Comparison of ENCODE assay signal across 16 mouse cellular contexts in genomic region chr6:22716144-22716856, GRCm38 (mm10).
A peak's percentile ranks its signal among the peaks of the same experiment; 100 is the strongest.
DNase-seq lines count a peak whose midpoint lies in the region; ATAC-seq and TF ChIP-seq lines count a peak whose summit lies in the region.
"Had no signal": no experiment of that assay in that cellular context is flagged by ENCODE, and none has a peak within 500 bp of the region (broad histone marks: within the 10 kb centered on the region; RNA-seq: fewer than 3 reads in every experiment).

No protein-coding gene starts in this region.

- H3K27me3 ChIP-seq in lung, embryonic 14.5 days (ENCODE audit: insufficient read depth, low read length): no peaks in the 10 kb centered on the region
- H3K27me3 ChIP-seq in forebrain, embryonic 12.5 days: no peaks in the 10 kb centered on the region
- no peaks in the 10 kb centered on the region for H3K27me3 ChIP-seq in hindbrain, embryonic 16.5 days (replicated peaks; ENCODE audit: control insufficient read depth, insufficient read depth, low read length)
- H3K27me3 ChIP-seq: liver, embryonic 13.5 days had no signal

- ATAC-seq in lung, embryonic 14.5 days (ENCODE audit: insufficient read depth): no peak
- peak; percentile 63 for ATAC-seq in forebrain, embryonic 12.5 days (ENCODE audit: low FRiP score)
- ATAC-seq in hindbrain, embryonic 16.5 days: peak; percentile 94

- no peak overlapping the region for H3K9ac ChIP-seq in lung, embryonic 14.5 days
- no peak overlapping the region for H3K9ac ChIP-seq in forebrain, embryonic 12.5 days
- H3K9ac ChIP-seq in hindbrain, embryonic 16.5 days (ENCODE audit: low read depth, low read length): no peak overlapping the region
- H3K9ac ChIP-seq: liver, embryonic 13.5 days had no signal

- H3K36me3 ChIP-seq in lung, embryonic 14.5 days (ENCODE audit: insufficient read depth): no peaks in the 10 kb centered on the region
- H3K36me3 ChIP-seq in forebrain, embryonic 12.5 days (replicated peaks): no peaks in the 10 kb centered on the region
- no peaks in the 10 kb centered on the region for H3K36me3 ChIP-seq in hindbrain, embryonic 16.5 days (ENCODE audit: control insufficient read depth, insufficient read depth, low read length)
- H3K36me3 ChIP-seq: G1E; limb, embryonic 10.5 days; liver, embryonic 13.5 days had no signal

- H3K4me2 ChIP-seq in lung, embryonic 14.5 days: no peak overlapping the region
- H3K4me2 ChIP-seq in forebrain, embryonic 12.5 days: peak overlapping the region; percentile 4; the same call in 1 of the 2 replicates
- peak overlapping the region; percentile 8; the same call in 1 of the 2 replicates for H3K4me2 ChIP-seq in hindbrain, embryonic 16.5 days (ENCODE audit: low read length)
- H3K4me2 ChIP-seq: liver, embryonic 13.5 days had no signal

- TF ChIP-seq CTCF in lung, embryonic 14.5 days (IDR thresholded peaks at IDR 0.05; ENCODE audit: low read depth): no peak

- H3K4me3 ChIP-seq in lung, embryonic 14.5 days (ENCODE audit: low read depth, low read length): no peak overlapping the region
- H3K4me3 ChIP-seq in forebrain, embryonic 12.5 days (replicated peaks): no peak overlapping the region
- H3K4me3 ChIP-seq in hindbrain, embryonic 16.5 days (ENCODE audit: low read length): no peak overlapping the region
- H3K4me3 ChIP-seq: limb, embryonic 10.5 days; liver, embryonic 13.5 days had no signal

- 51% methylated on average over 7 of the region's 7 CpGs for WGBS in lung, embryonic 14.5 days
- WGBS in forebrain, embryonic 12.5 days: 39% methylated on average over 7 of the region's 7 CpGs
- WGBS in hindbrain, embryonic 16.5 days: 45% methylated on average over 7 of the region's 7 CpGs

- H3K9me3 ChIP-seq in lung, embryonic 14.5 days (ENCODE audit: low read depth, low read length): no peaks in the 10 kb centered on the region
- no peaks in the 10 kb centered on the region for H3K9me3 ChIP-seq in forebrain, embryonic 12.5 days
- H3K9me3 ChIP-seq in hindbrain, embryonic 16.5 days (ENCODE audit: control insufficient read depth, low read length): no peaks in the 10 kb centered on the region
- H3K9me3 ChIP-seq: G1E; limb, embryonic 10.5 days; liver, embryonic 13.5 days had no signal

- H3K27ac ChIP-seq in lung, embryonic 14.5 days (ENCODE audit: low read depth): no peak overlapping the region
- H3K27ac ChIP-seq in forebrain, embryonic 12.5 days: no peak overlapping the region
- H3K27ac ChIP-seq in hindbrain, embryonic 16.5 days (ENCODE audit: low read depth, low read length): peak overlapping the region; percentile 52; the same call in 1 of the 2 replicates
- H3K27ac ChIP-seq: limb, embryonic 10.5 days; liver, embryonic 13.5 days; stomach, postnatal 0 days had no signal

- no peaks in the 10 kb centered on the region for H3K4me1 ChIP-seq in lung, embryonic 14.5 days (ENCODE audit: insufficient read depth)
- H3K4me1 ChIP-seq in forebrain, embryonic 12.5 days: peaks cover 11% of the 10 kb centered on the region
- peaks cover 6% of the 10 kb centered on the region for H3K4me1 ChIP-seq in hindbrain, embryonic 16.5 days (ENCODE audit: control insufficient read depth, insufficient read depth, low read depth, low read length)
- H3K4me1 ChIP-seq: limb, embryonic 10.5 days; liver, embryonic 13.5 days had no signal

- peak; percentile 19 for DNase-seq in lung, embryonic 14.5 days
- no peak for DNase-seq in lung, postnatal 36 days
- DNase-seq in cerebellum, postnatal 14 days: no peak
- no peak for DNase-seq in testis, postnatal 14 days (ENCODE audit: low spot score)
- DNase-seq in left cerebral cortex, adult 9 months (ENCODE audit: low spot score in 2 of 2): no peak
- DNase-seq: cerebellum, adult 18-20 months; kidney, postnatal 10 days; layer of hippocampus, postnatal 36 days; liver, embryonic 13.5 days; lung, postnatal 14 days; spleen, adult 18-20 months had no signal
